Mouse (Mus musculus) liver, adult 2 months (tissue): ENCODE measurements around the gene Pnmal1.

ENCODE experiments used
- CTCF ChIP-seq: fragments of 200-500 bp; IDR thresholded peaks from 2 replicates; pipeline ENCODE4 v1.5.1; 2011; ENCODE audit warnings: low read depth, low read length, control low read depth
- POLR2A ChIP-seq: fragments of 200-500 bp; IDR thresholded peaks from 2 replicates; pipeline ENCODE4 v1.6.1; 2011; ENCODE audit warnings: low read length, control low read depth; ENCODE audit not compliant: insufficient read depth; ENCODE audit errors: extremely low read depth

GRCm38 (mm10) chr7:16920150-16920579 is 39.3 kb upstream of the Pnmal1 start:
- TF ChIP-seq POLR2A = no peak
- TF ChIP-seq CTCF = no peak
